Mouse (Mus musculus): ENCODE measurements around the gene Snrnp27. TPM values are rescaled to one million over a fixed set of nuclear protein-coding genes. Genes with fewer than 3 reads are reported as not detected.

Snrnp27 gene
- polyA plus RNA-seq, 1 experiment from 2014 or later: 124 TPM

DNA sequence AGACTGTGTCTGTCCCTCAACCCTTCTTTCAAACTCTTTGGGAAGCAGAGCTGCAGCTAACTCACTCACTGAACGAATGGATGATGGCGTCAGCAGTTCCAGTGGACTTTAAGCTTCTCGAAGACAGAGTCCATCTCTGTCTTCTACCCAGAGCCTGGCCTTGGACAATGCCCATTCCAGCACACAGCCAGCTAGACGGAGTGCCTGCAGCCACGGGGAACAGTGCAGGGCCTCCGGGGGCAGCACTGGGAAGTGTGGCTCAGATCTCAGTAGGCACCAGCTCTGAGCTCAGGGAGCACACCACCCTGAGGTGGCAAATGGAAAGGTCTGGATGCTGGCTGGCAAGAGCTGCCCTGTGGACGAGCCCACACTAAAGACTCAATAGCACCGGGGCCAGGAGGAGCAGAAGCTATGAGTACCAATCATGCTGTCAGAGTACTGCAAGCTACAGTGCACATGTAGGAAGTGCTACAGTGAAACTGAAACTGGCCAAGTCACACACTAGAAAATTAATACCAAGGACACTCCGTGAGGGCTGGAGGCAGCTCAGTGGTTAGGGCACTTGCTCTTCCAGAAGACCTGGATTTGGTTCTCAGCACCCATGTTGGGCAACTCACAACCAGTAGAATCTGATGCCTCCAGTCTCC, 29.9 kb downstream of the Snrnp27 start:
- H3K9me3 ChIP-seq: no peaks in the 10 kb centered on the region
- H3K4me1 ChIP-seq: peaks cover 7% of the 10 kb centered on the region; the same call in 1 of the 2 replicates
- H3K4me2 ChIP-seq (replicated peaks): no peak overlapping the region
- H3K36me3 ChIP-seq: peaks cover 63% of the 10 kb centered on the region
- no peaks in the 10 kb centered on the region for H3K27me3 ChIP-seq
- 79% methylated on average over 9 of the region's 9 CpGs for WGBS
- no peak overlapping the region for H3K9ac ChIP-seq
- no peak overlapping the region for H3K27ac ChIP-seq
- ATAC-seq (ENCODE audit: low FRiP score, low read depth): no peak
- H3K4me3 ChIP-seq: no peak overlapping the region

- Histone ChIP-seq H3K4me1 (peaks cover 7% of the 10 kb centered on the region; the same call in 1 of the 2 replicates), H3K27ac (no peak overlapping the region), H3K36me3 (peaks cover 66% of the 10 kb centered on the region), H3K4me3 (no peak overlapping the region), H3K9ac (no peak overlapping the region), H3K27me3 (no peaks in the 10 kb centered on the region), H3K4me2 (replicated peaks) (no peak overlapping the region), H3K9me3 (no peaks in the 10 kb centered on the region)
- ATAC-seq (ENCODE audit: low FRiP score, low read depth): no peak
- 91% methylated on average over 6 of the region's 6 CpGs for WGBS
Observed at GRCm38 (mm10) chr6:86653026-86653425, 31.3 kb downstream of the Snrnp27 start.

DNA sequence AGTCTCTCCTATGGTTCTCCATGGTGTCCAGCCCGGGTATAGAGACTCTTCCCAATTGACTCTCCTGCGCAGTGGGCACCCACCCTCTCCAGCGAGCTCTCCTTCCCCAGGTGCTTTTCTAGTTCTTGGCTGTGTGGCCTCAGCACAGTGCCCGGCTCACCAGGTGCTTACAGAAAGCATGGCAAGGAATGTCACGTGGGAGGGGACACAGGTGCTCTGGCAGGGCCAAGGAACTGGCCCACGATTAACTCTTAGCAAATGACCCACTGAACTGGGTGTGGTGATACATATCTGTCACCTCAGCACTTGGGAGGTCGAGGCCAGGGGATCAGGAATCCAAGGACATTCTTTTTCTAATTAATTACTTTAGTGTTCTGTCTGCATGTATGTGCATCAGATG, 38.2 kb downstream of the Snrnp27 start:
- no peaks in the 10 kb centered on the region for H3K4me1 ChIP-seq
- H3K27me3 ChIP-seq: no peaks in the 10 kb centered on the region
- H3K4me3 ChIP-seq: no peak overlapping the region
- WGBS: 77% methylated on average over 7 of the region's 7 CpGs
- H3K27ac ChIP-seq: no peak overlapping the region
- H3K36me3 ChIP-seq: peaks cover 35% of the 10 kb centered on the region
- no peak for ATAC-seq (ENCODE audit: low FRiP score, low read depth)
- no peak overlapping the region for H3K9ac ChIP-seq
- no peaks in the 10 kb centered on the region for H3K9me3 ChIP-seq
- H3K4me2 ChIP-seq (replicated peaks): no peak overlapping the region

- H3K9me3 ChIP-seq: no peaks in the 10 kb centered on the region
- H3K36me3 ChIP-seq: peaks cover 29% of the 10 kb centered on the region
- no peak overlapping the region for H3K9ac ChIP-seq
- H3K27ac ChIP-seq: no peak overlapping the region
- 72% methylated on average over 4 of the region's 4 CpGs for WGBS
- ATAC-seq (ENCODE audit: low FRiP score, low read depth): no peak
- H3K4me1 ChIP-seq: no peaks in the 10 kb centered on the region
- no peaks in the 10 kb centered on the region for H3K27me3 ChIP-seq
- no peak overlapping the region for H3K4me3 ChIP-seq
- no peak overlapping the region for H3K4me2 ChIP-seq (replicated peaks)
Observed at GRCm38 (mm10) chr6:86645551-86645950, 38.8 kb downstream of the Snrnp27 start.

DNA sequence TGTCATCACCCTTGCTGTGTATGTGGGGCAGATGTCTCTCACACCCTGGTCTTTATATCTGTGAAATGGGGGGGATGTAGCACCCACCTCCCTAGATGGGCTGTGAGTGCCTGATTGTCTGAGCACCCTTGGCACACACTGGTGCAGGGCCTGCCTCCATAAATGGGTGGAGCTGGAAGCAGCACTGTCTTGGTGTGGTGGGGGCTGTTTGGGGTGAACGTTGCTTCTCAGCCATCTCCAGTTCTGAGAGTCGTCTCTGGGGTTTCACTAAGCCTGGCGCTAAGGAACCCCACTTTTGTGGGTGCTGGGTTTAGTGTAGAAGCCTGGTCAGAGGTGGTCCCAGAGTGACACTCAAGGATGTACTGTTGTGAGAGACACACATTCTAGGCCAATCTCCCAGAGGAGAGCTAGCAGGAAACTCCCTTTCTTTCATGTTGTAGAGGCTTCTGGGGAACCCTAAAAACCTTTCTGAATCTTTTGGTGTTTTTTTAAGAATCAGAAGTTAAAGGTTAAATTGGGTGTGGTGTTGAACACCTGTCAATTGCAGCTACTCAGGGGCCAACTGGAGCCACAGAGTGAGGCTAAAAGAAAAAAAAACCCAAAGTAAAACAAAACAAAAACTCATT, 39.4 kb downstream of the Snrnp27 start:
- no peak for ATAC-seq (ENCODE audit: low FRiP score, low read depth)
- Histone ChIP-seq H3K27me3 (no peaks in the 10 kb centered on the region), H3K27ac (no peak overlapping the region), H3K36me3 (peaks cover 22% of the 10 kb centered on the region), H3K4me3 (no peak overlapping the region), H3K4me1 (no peaks in the 10 kb centered on the region), H3K4me2 (replicated peaks) (no peak overlapping the region), H3K9ac (no peak overlapping the region), H3K9me3 (no peaks in the 10 kb centered on the region)
- WGBS: 92% methylated on average over 3 of the region's 3 CpGs

- H3K27ac ChIP-seq: no peak overlapping the region
- no peak for ATAC-seq (ENCODE audit: low FRiP score, low read depth)
- no peaks in the 10 kb centered on the region for H3K36me3 ChIP-seq
- 79% methylated on average over 8 of the region's 8 CpGs for WGBS
- H3K4me1 ChIP-seq: no peaks in the 10 kb centered on the region
- H3K4me3 ChIP-seq: no peak overlapping the region
- H3K9me3 ChIP-seq: no peaks in the 10 kb centered on the region
- no peaks in the 10 kb centered on the region for H3K27me3 ChIP-seq
- H3K9ac ChIP-seq: no peak overlapping the region
- no peak overlapping the region for H3K4me2 ChIP-seq (replicated peaks)
Observed at GRCm38 (mm10) chr6:86641716-86642115, 42.6 kb downstream of the Snrnp27 start.

GRCm38 (mm10) chr6:86640776-86641175, 43.5 kb downstream of the Snrnp27 start:
- H3K4me3 ChIP-seq: no peak overlapping the region
- ATAC-seq (ENCODE audit: low FRiP score, low read depth): no peak
- WGBS: 82% methylated on average over 8 of the region's 8 CpGs
- H3K27me3 ChIP-seq: no peaks in the 10 kb centered on the region
- no peak overlapping the region for H3K27ac ChIP-seq
- H3K9me3 ChIP-seq: no peaks in the 10 kb centered on the region
- no peaks in the 10 kb centered on the region for H3K36me3 ChIP-seq
- H3K4me1 ChIP-seq: no peaks in the 10 kb centered on the region
- no peak overlapping the region for H3K9ac ChIP-seq
- H3K4me2 ChIP-seq (replicated peaks): no peak overlapping the region

- no peak overlapping the region for H3K4me2 ChIP-seq (replicated peaks)
- H3K4me1 ChIP-seq: no peaks in the 10 kb centered on the region
- no peak overlapping the region for H3K9ac ChIP-seq
- no peak overlapping the region for H3K4me3 ChIP-seq
- no peaks in the 10 kb centered on the region for H3K9me3 ChIP-seq
- no peaks in the 10 kb centered on the region for H3K36me3 ChIP-seq
- H3K27me3 ChIP-seq: no peaks in the 10 kb centered on the region
- no peak overlapping the region for H3K27ac ChIP-seq
- no peak for ATAC-seq (ENCODE audit: low FRiP score, low read depth)
- 86% methylated on average over 3 of the region's 3 CpGs for WGBS
Observed at GRCm38 (mm10) chr6:86640161-86640560, 44.2 kb downstream of the Snrnp27 start.

GRCm38 (mm10) chr6:86639180-86640160, 44.9 kb downstream of the Snrnp27 start:
- Histone ChIP-seq H3K27ac (no peak overlapping the region), H3K4me2 (replicated peaks) (no peak overlapping the region), H3K9ac (no peak overlapping the region), H3K4me1 (no peaks in the 10 kb centered on the region), H3K36me3 (no peaks in the 10 kb centered on the region), H3K27me3 (no peaks in the 10 kb centered on the region), H3K4me3 (no peak overlapping the region), H3K9me3 (no peaks in the 10 kb centered on the region)
- peak; percentile 25; the same call in 1 of the 2 replicates for ATAC-seq (ENCODE audit: low FRiP score, low read depth)
- WGBS: 83% methylated on average over 18 of the region's 18 CpGs

- 12% methylated on average over 2 of the region's 2 CpGs for WGBS
- Histone ChIP-seq H3K36me3 (no peaks in the 10 kb centered on the region), H3K9ac (no peak overlapping the region), H3K9me3 (no peaks in the 10 kb centered on the region), H3K4me2 (replicated peaks) (no peak overlapping the region), H3K4me3 (no peak overlapping the region), H3K27ac (no peak overlapping the region), H3K27me3 (peaks cover 6% of the 10 kb centered on the region), H3K4me1 (no peaks in the 10 kb centered on the region)
- ATAC-seq (ENCODE audit: low FRiP score, low read depth): no peak
Observed at GRCm38 (mm10) chr6:86638434-86638833, 45.9 kb downstream of the Snrnp27 start.

GRCm38 (mm10) chr6:86637860-86638259, 46.5 kb downstream of the Snrnp27 start:
- no peak for ATAC-seq (ENCODE audit: low FRiP score, low read depth)
- Histone ChIP-seq H3K27me3 (peaks cover 11% of the 10 kb centered on the region), H3K4me1 (peaks cover under 1% of the 10 kb centered on the region; the same call in 1 of the 2 replicates), H3K9me3 (no peaks in the 10 kb centered on the region), H3K9ac (no peak overlapping the region; the same call in 1 of the 2 replicates), H3K4me2 (replicated peaks) (no peak overlapping the region), H3K27ac (peak overlapping the region; percentile 1; the same call in 1 of the 2 replicates), H3K36me3 (no peaks in the 10 kb centered on the region), H3K4me3 (no peak overlapping the region)
- WGBS: 23% methylated on average over 2 of the region's 2 CpGs

Measured in limb, embryonic 13.5 days (tissue).